Mouse (Mus musculus) layer of hippocampus, postnatal 14 days (tissue): Measurements from ENCODE around the gene Lmntd1. TPM values are rescaled to one million over a fixed set of nuclear protein-coding genes. Genes with fewer than 3 reads are reported as not detected.
"Not testable (repeated sequence)": the region's sequence is repeated elsewhere in the genome, so short reads cannot be mapped to it uniquely, and the experiment has no call there.

Experiments used
- DNase-seq, 2 experiments: peaks; one replicate each; pipeline ENCODE4 v3.0.0; 2021 to 2022; ENCODE audit warnings: low spot score in 2 of 2, mixed read lengths in 1 of 2
- total RNA-seq, 2 experiments: library from RNA; stranded (reverse); gene quantifications; 2 replicates each; pipeline ENCODE4 v1.2.3; 2021

The Lmntd1 gene
- total RNA-seq, 2 experiments from 2014 or later: 1.5 to 2.0 TPM

DNA sequence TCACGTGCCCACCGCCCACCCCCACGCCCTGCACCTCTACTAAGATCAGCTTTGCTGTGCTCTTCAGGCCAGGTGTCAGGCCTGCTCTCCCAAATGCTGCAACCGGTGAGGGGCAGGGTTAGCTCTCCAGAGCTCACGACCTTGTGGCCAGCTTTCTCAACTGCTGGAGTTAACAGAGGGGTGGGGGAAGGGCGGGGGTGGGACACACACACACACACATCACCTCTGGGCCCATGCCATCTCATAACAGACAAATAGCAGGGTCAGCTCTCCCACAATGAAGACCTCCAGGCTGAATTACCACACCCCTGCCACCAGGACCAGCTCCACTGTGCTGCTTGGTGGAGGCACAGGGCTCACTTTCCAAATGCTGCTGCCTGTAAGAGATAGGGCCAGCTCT lies 266.5 kb downstream of the Lmntd1 start:
- no peak for DNase-seq

DNA sequence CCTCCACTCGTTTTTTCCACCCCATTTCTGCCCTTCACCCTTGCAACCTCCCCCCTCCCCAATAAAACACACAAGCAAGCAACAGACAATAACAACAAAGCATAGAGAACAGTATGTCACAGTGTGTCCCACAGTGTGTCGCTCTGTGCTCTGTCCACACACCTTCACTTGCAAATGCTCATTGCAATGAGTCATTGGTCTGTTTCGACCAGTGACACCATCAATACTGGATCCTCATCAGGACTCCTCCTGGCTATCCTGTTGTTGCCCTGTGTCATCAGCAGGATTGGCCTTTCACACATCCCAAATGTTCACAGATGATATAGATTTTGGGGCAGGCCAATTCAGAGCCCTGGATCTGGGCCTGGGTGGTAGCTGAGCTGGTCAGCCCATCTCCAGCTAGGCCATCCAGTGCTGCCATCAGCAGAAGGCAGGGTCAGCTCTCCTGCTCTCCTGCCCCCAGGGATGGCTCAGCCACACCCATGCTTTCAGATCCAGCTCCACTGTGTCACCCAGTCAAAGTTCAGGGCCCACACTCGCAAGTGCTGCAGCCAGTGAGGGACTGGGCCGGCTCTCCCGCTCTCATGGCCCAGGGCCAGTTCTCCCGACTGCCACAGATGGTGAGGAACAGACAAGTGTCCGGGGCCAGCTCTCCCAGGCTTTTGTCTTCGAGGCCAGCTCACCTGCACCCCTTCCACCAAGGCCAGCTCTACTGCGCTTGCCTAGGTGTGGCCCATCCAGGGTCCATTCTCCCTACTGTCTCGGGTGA lies 267.1 kb downstream of the Lmntd1 start:
- DNase-seq: no peak

DNA sequence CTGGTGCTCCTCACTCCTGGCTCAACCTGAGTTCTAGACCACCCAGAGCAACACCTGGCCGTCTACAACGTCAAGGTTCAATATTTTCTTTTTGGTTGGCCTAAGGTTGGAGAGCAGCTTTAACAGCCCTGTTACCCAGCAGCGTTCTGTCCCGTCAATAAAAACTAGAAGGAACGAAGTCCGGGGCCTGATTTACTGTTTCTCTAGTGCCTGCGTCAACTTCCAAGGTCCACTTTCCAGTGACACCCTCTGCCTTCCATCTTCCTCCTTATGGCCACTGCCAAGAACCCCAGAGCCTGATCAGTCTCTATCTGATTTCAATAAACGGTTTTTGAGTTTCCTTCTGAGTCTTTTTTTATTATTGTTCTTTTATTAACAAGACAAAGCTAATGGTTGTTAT lies 267.8 kb downstream of the Lmntd1 start:
- DNase-seq: no peak

DNA sequence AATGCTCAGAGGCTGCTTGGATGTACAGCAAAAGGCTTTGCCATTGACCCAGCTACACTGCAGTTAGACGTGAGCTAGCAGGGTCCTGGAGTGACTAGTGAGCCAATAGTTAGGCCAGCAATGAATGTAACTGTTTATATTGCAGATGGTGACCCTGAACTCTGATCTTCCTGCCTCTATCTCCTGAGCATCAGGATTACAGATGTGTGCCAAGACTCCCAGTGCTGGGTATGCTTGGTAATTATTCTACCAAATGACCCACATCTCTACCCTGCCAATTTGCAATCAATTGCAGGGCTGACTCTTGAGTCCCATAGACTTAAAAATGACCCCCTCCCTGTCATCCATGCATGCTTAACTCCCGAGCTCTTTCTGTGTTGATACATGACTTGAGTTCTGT lies 269.4 kb downstream of the Lmntd1 start:
- DNase-seq: no peak

DNA sequence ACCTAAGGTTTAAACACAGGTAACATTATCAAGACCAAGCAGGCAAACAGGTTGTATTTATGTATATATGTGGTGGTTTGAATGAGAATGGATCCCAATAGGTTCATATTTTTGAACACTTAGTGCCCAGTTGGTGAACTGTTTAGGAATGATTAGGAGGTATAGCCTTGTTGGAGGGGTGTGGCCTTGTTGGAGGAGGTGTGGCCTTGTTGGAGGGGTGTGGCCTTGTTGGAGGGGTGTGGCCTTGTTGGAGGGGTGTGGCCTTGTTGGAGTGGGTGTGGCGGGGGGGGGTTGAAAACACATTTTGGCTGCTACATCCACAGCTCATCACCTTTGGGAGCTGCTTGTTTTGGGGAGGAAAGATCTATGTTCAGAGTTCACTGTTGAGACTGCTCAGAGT lies 270.7 kb downstream of the Lmntd1 start:
- DNase-seq: no peak

DNA sequence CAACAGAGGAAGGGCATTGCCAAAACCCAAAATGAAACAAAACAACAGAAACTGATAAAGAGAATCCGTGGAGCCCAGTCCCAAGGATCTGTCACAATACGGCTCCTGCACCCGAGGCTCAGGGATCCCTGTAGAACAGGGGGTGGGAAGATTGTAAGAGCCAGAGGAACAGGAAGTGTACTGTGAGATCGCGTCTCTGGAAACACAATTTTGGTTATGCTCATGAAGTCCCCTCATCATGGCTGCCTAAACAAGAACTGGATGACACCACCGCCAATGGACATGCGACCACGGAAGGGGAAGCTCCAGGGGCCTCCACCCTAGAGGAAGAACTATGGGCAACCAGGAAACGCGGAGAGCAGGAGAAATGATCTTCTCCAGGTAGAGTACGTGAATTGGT lies 271.3 kb downstream of the Lmntd1 start:
- DNase-seq: no peak

DNA sequence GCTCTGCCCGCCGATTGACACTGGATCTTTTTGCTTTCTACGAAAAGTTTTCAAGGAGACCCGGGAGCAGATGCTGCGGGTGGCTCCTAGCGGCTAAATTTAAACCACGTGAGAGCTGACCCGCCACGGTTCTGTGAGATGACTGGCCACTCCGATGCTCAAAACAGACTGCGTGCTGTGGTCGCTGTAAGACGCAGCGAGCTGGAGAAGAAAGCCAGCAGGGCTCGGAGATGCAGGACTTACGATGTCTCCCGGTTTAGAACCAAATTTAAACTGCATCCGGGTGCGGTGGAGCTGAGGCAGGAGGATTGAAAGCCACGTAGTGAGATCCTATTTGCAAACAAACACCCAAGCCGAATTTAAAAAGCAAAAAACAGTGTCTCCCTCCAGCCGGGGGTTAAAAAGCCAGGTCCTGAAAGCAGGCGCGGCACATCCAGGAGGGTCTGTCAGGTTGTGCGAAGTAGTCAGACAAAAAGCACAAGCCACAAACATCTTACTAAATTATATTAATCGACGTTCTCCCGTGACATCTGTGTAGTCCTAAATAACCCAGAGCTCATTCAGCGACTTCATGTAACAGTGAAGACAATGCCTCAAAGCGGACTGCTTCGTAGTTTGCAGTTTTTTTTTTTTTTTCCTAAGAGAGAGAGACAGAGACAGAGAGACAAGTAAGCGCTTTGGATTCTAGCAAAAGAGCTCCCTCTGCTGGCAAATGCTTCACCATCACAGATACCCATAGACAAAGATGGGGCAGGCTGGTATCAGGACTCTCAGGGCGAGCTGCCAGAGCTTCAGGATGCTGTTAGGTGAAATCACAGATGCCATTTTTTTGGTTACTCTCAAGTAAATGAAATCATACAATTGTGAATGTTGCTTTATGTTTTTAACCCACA lies 272.6 kb downstream of the Lmntd1 start:
- DNase-seq: peak; percentile 81 to 94

DNA sequence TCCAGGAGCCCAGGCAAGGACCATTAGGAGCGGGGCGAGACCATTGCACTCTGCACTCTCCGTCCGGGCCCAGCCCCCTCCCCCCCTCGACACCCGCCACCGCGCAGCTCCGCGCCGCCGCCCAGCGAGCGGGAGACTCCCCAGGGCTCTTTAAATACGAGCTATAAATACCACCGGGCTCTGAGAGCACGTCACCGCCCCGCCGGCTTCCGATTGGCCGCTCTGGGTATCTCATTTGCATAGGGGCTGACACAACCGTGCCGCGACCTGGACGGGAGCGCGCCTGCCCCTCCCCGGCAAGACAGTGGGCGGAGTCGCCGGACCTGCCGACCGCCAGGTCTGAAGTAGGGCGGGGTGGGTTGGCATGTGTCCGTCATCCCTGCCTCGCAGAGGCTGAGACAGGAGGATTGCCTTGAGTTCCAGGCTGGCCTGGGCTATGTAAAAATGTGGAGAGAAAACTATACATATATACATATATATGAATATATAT lies 273.4 kb downstream of the Lmntd1 start:
- peak; percentile 90 to 94 for DNase-seq

DNA sequence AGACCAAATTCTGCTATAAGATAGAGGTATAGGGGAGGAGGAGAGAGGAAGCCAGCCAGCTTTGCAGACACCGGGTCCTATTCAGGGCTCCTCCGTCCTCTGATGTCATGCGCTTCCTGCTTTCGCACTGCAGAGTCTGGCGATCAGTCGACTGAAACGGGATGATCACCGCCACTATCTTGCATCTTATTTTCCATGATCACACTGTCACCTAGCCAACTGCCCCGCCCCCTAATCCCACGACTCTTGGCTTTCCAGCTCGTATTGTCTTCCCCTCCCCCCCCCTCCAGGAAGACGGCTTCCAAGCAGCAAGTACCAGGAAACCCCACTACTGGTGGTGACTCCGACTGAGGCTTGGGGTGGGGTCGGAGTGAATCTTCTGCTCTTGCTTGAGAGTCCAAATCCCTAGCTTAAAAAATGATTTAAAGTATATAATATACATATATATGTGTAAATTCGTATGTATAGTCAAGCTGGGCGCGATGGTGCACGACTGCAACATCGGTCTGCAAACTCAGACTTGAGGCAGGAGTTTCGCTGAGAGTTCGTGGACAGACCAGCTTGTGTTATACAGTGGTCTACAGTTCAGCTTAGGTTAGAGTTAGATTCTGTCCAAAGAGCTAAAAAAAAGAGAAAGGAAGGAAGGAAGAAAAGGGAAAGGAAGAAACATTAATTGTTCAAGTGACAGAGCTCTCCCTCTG lies 274.0 kb downstream of the Lmntd1 start:
- peak; percentile 30 to 48 for DNase-seq

DNA sequence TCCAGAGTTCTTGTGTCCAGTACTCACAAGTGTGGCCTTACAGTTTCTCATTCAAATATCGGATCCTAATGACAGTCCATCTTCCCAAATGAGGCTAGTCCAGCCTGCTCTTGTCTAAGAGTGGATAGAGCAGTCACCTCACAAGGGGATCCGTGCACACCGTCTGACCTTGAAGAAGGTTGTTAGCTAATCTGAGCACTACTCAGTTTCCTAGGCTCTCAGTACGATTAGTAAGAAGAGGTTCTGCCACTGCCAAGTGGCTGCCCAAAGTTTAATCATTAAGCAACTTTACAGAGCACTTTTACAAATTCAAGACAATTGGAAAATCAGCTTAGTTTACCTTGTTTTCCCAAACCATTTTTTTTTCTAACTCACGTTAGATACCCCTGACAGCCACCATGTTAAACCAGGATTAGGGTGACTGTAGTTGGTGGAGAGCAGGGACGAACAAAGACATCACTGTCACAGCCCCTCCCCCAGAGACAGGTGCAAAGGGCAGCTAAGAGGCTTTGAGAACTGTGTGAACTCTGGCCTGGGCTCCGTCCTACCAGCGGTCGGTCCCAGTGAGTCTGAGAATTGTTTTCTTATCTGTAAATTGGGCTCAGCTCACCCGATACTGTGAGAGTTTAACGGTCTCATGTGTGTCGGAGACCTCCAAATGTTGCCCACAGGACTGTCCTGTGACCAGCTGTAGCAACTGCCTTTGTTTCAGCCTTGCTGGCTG lies 275.4 kb downstream of the Lmntd1 start:
- no peak for DNase-seq

DNA sequence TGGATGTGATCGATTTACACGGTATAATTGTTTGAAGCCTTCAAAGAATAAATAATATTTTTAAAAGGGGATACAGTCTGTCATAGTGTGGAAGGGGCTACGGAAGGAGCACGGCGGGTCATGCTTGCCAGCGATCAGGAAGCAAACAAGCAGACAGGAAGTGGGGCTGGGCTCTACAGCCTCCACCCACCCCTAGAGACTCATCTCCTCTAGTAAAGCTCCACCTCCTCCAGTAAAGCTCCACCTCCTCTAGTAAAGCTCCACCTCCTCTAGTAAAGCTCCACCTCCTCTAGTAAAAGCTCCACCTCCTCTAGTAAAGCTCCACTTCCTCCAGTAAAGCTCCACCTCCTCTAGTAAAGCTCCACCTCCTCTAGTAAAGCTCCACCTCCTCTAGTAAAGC lies 276.6 kb downstream of the Lmntd1 start:
- not testable (repeated sequence) for DNase-seq

DNA sequence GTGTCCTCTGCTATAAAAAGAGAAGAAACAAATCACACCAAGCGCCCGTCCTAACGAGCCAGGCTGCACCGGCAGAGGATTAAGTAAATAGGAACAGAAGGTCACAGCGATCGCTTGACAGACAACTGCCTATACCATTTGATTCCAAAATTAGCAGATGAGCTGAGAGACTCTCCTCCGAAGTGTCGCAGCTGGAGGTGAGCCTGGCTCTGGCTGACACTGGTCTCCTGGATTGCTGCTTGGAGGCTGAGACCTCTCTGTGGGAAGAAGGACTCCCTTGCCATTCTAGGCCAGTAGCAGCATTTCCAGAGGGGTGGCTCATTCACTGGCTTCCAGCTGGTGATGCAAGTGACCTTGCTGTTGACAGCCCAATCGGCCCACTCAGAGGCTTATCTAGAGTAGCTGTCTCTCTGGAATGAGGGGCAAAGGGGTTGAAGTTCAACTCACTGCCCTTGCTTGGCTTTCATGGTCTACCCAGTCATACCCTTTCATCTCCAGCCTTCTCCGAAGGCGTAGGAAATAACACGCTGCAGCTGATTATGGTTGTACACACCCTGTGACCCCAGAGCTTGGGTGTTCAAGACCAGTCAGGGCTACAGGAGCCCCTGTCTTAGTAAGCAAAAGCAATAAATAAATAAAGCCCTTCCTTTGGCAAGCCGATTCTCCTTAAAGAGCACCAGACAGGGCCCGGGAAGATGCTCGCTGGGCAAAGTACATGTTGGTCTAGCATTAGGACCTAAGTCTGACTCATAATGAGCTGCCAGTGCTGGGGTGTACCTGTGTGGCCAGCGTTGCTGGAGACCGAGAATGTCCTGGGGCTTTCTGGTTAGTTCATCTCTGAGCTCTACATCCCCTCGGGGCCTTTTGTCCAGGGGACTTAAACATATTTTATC lies 278.0 kb downstream of the Lmntd1 start:
- DNase-seq: no peak

DNA sequence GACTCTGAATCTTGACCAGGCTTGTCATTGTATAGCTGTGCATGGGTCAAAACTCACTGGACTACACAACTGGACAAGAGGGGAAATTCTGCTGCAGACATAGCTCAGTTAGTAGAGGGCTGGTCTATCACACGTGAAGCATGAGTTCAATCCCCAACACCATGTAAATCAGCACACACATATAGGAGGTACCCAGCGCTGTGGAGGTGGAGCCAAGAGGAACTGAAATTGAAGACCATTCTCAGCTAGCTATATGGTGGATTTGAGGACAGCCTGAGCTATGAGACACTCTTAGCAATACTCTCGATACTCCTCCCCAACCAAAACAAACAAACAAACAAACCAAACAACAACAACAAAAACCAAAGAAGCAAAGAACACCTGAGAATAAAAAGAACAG lies 279.9 kb downstream of the Lmntd1 start:
- DNase-seq: no peak

DNA sequence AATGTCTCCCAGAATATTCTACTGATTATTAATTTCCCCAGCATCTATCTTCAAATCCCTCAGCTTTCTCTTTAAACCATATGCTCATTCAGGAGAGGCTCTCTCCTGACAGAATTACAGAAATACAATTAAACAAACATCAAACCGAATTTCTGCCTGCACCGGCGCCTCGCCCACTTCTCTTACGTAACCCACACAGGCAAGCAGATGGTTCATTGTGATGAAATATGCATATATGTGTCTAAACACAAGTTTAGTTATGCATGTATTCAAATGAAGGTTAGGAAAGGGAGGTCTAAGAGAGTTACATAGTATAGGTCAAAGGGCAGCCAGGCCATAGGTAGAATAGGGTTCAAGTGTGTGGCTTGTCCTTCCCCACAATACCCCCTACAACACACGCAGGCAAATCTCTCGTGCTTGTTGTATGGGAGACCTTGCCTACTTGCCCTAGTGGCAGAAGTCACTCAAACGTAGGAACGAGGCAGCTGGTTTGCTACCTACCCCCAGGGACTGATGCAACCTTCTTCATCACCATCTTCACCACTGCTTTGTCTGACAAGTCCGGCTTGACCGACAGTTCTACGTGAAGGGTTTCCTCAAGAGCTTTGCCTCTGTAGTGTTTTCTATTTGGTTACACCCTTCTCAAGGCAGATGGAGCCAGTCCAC lies 287.8 kb downstream of the Lmntd1 start:
- peak in 1 of 2 experiments; percentile 72 for DNase-seq

DNA sequence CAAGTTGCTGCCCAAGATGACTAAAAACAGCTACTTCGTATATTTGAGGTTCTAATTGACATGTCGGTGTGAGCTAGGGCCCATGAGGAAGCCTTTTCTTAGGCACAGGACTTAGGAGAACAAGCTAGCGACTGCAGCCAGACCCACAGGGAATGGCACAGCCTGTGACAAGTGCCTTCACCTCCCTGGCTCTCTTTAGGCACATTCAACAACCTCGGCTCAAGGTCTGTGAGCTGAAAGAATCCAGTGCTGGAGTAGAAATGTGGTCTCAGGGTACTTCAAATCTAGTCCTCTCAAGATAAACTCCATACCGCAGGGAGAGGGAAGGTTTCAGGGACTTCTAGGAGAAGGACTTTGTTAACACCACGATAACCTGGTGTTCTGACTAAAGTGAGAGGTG lies 289.0 kb downstream of the Lmntd1 start:
- no peak for DNase-seq

DNA sequence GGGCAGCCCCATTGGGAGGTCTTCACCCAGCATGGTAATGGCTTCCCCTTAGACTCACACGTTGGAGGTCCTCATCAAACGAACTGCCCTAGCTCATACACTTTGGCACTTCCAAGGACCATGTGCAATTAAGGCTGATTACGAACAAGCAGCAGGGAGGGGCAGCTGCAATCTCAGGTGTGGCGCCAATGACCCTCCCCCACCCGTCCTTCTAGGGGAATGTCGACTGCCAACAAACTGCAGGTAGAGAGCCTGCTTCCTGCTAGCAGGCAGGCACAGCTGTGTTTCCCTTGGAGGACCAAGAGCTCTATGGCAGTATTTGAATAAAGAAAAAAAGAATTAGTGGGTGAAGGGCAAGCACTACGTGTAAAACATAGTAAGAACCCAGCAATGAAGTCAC lies 289.6 kb downstream of the Lmntd1 start:
- DNase-seq: no peak

DNA sequence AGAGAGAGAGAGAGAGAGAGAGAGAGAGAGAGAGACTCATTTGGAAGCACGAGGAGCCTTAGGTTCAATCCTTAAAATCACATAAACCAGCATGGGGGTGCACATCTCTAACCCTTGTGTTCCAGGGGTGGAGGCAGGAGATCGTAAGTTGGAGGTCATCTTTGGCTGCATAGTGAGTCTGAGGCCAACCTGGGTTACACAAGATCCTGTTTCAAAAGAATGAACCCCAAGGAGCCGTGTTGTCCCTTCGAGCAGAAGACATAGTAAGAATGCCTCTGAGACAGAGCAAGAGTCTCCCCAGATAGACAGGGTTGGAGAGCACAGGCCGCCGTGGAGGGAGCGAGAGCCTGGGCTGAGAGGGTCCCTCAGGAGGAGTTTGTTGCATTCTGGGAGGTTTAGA lies 291.9 kb downstream of the Lmntd1 start:
- DNase-seq: no peak

DNA sequence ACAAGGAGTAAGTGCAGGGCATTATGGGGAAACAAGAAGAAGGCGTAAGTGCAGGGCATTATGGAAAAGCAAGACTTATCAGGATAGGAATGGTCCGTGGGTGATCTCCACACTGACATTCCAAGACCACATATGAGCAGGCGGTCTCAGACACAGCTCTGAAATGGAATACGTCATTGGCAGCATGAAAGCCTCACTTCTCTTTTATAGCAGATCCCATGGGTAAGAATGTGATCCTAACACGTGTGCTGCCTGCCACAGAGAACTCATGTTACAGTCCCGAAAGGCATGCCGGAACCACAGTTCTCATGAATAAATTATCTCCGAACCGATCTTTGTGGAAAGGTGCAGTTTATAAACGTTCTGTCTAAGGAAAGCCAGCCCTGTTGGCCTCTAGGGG lies 294.0 kb downstream of the Lmntd1 start:
- DNase-seq: no peak
